Mouse (Mus musculus): ENCODE measurements around the gene Ghrl. TPM values are rescaled to one million over a fixed set of nuclear protein-coding genes. Genes with fewer than 3 reads are reported as not detected.
"Not testable (repeated sequence)": the region's sequence is repeated elsewhere in the genome, so short reads cannot be mapped to it uniquely, and the experiment has no call there.

The Ghrl gene
- polyA plus RNA-seq, 1 experiment, result 0.33 TPM

DNA sequence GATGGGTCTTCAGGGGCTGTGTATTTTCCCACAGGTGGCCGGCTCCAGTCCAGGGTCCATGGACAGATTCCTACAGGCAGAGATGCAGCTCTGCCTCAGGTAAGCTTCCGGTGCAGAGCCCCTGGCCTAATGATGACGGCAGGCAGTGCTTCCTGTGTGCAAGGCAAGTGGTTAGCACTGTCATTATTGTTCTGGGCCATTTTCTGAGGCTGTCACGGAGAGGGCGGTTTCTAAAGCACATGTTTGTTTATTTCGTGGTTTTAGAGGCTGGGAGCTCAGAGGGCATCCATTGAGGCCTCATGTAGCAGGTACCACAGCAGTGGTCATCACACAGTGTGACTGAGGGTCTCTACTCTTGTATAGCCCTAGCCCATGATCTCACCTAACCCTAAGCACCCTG is 46.7 kb downstream of the Ghrl start:
- Histone ChIP-seq H3K79me3 (ENCODE audit: low read depth) (no peaks in the 10 kb centered on the region), H3ac (ENCODE audit: control insufficient read depth, insufficient read length, low read depth) (no peak overlapping the region), H3K36me3 (ENCODE audit: control insufficient read depth, insufficient read depth) (no peaks in the 10 kb centered on the region), H3K4me3 (ENCODE audit: insufficient read depth, poor library complexity, severe bottlenecking) (no peak overlapping the region), H3K27me3 (ENCODE audit: control insufficient read depth, insufficient read depth, insufficient read length) (no peaks in the 10 kb centered on the region), H3K79me2 (ENCODE audit: control insufficient read depth, insufficient read depth) (no peaks in the 10 kb centered on the region)
- TF ChIP-seq FOSL1 (IDR thresholded peaks at IDR 0.05; ENCODE audit: insufficient read depth, low read length, poor library complexity, severe bottlenecking) (no peak), MYOD1 (IDR thresholded peaks at IDR 0.05; ENCODE audit: control insufficient read depth, insufficient read length, low read depth) (no peak), MYOG (IDR thresholded peaks at IDR 0.05; ENCODE audit: control insufficient read depth, extremely low read depth, insufficient read length) (no peak), CTCF (IDR thresholded peaks at IDR 0.05; ENCODE audit: control insufficient read depth, insufficient read depth, insufficient read length) (no peak), MAX (IDR thresholded peaks at IDR 0.05) (no peak), CEBPB (IDR thresholded peaks at IDR 0.05; ENCODE audit: low read depth) (no peak), USF1 (IDR thresholded peaks at IDR 0.05; ENCODE audit: low read depth) (no peak)

DNA sequence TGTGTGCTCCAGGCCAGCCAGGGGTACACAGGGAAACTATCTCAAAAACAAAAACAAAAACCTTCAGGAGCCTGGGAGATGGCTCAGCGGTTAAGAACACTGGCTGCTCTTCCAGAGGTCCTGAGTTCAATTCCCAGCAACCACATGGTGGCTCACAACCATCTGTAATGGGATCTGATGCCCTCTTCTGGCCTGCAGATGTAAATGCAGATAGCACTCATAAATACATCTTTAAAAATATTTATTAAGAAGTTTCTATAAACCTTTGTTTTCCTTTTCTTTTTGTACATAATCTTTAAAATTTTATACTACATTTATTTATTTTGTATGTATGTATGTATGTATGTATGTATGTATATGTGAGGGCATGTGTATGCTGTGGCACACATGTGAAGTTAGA is 47.7 kb downstream of the Ghrl start:
- H3K36me3 ChIP-seq (ENCODE audit: control insufficient read depth, insufficient read depth); H3K4me3 ChIP-seq (ENCODE audit: insufficient read depth, poor library complexity, severe bottlenecking); H3K79me2 ChIP-seq (ENCODE audit: control insufficient read depth, insufficient read depth); H3K79me3 ChIP-seq (ENCODE audit: low read depth); H3K27me3 ChIP-seq (ENCODE audit: control insufficient read depth, insufficient read depth, insufficient read length); H3ac ChIP-seq (ENCODE audit: control insufficient read depth, insufficient read length, low read depth): not testable (repeated sequence)

DNA sequence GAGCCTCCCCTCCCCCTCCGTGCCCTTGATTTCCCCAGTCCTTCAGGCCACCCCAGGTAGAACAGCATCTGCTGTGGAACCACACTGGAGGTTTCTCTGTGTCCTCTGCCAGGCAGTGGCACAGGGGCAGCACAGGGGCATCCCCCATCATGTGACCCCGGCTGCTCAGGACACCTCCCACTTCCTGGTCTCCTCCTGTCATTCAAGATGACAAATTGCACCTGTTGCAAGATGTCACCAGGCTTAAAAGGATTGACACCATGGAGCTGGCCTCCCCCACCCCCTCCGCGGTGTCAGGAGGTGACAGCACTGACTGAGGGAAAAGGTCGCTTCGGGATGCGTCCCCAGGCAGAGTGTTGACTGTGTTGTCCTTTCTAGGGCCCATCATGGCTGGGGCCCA is 49.9 kb downstream of the Ghrl start:
- Histone ChIP-seq H3K36me3 (ENCODE audit: control insufficient read depth, insufficient read depth) (no peaks in the 10 kb centered on the region), H3K4me3 (ENCODE audit: insufficient read depth, poor library complexity, severe bottlenecking) (no peak overlapping the region), H3K79me3 (ENCODE audit: low read depth) (no peaks in the 10 kb centered on the region), H3K27me3 (ENCODE audit: control insufficient read depth, insufficient read depth, insufficient read length) (no peaks in the 10 kb centered on the region), H3ac (ENCODE audit: control insufficient read depth, insufficient read length, low read depth) (no peak overlapping the region), H3K79me2 (ENCODE audit: control insufficient read depth, insufficient read depth) (no peaks in the 10 kb centered on the region)
- peak; percentile 45 for TF ChIP-seq MYOD1 (IDR thresholded peaks at IDR 0.05; ENCODE audit: control insufficient read depth, insufficient read length, low read depth)
- no peak for TF ChIP-seq CEBPB (IDR thresholded peaks at IDR 0.05; ENCODE audit: low read depth)

DNA sequence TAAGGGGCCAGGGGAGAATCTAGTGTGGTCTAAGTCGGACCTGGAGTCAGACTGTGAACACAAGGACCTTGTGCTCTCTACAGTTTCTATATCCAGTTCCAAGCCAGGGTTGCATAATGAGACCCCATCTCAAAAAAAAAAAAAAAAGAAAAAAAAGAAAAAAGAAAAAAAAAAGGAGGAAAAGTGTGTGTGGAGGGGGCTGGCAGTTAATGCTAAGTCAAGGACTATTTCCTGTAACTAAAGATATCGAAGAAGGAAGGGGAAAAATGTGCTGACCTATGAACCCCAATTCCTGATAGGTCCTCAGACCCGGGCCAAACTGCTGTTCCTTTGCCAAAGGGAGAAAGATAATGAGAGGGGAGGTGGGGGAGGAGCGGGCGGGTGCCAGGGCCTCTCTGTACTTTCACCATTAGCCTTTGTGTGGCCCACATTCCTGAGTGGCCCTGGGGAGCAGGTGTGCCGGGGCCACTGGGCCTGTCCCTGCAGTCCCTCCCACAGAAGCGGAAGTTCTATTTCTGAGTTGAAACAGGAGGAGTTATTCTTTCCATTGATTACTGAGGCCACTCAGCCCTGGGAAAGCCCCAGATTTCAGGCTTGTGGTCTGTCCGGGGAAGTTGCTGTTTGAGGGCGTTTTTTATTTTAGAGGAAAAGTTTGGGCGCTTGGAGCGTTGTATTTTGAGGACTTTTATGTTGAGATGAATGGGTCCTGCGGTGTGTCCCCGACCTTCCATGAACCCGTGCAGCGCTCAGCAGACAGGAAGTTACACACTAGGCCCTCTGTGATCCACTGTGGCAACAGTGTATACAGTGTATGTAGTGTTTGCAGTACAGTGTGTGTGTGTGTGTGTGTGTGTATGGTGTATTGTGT is 51.2 kb downstream of the Ghrl start:
- no peaks in the 10 kb centered on the region for H3K36me3 ChIP-seq (ENCODE audit: control insufficient read depth, insufficient read depth)
- no peak overlapping the region for H3K4me3 ChIP-seq (ENCODE audit: insufficient read depth, poor library complexity, severe bottlenecking)
- no peak overlapping the region for H3ac ChIP-seq (ENCODE audit: control insufficient read depth, insufficient read length, low read depth)
- TF ChIP-seq MAX (IDR thresholded peaks at IDR 0.05) (no peak), FOSL1 (IDR thresholded peaks at IDR 0.05; ENCODE audit: insufficient read depth, low read length, poor library complexity, severe bottlenecking) (no peak), CEBPB (IDR thresholded peaks at IDR 0.05; ENCODE audit: low read depth) (no peak), MYOD1 (IDR thresholded peaks at IDR 0.05; ENCODE audit: control insufficient read depth, insufficient read length, low read depth) (no peak), USF1 (IDR thresholded peaks at IDR 0.05; ENCODE audit: low read depth) (no peak), CTCF (IDR thresholded peaks at IDR 0.05; ENCODE audit: control insufficient read depth, insufficient read depth, insufficient read length) (no peak), MYOG (IDR thresholded peaks at IDR 0.05; ENCODE audit: control insufficient read depth, extremely low read depth, insufficient read length) (no peak)
- no peaks in the 10 kb centered on the region for H3K79me3 ChIP-seq (ENCODE audit: low read depth)
- H3K27me3 ChIP-seq (ENCODE audit: control insufficient read depth, insufficient read depth, insufficient read length), result no peaks in the 10 kb centered on the region
- no peaks in the 10 kb centered on the region for H3K79me2 ChIP-seq (ENCODE audit: control insufficient read depth, insufficient read depth)

DNA sequence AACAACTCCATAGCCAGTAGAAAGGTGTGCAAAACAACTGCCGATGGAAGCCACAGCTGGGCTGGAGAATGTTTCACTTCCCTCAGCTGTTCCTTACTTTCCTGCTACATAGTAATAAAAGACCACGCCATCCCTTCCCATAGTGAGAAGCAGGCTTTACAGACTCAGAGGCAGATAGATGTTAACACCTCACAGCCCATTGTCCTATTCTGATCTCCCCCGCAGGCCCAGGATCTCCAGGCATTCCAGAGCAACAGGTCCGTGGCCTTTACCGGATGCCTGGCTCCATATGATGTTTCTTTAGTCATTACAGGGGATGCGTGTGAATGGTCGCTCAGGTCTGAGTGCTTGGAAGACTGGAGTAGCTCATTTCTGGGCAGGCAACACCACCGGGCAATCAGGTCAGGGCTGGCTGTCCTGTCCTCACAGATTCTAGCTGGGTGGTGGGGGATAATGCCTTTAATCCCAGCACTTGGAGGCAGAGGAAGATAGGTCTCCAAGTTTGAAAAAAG is 52.0 kb downstream of the Ghrl start:
- H3K36me3 ChIP-seq (ENCODE audit: control insufficient read depth, insufficient read depth), result no peaks in the 10 kb centered on the region
- no peak overlapping the region for H3K4me3 ChIP-seq (ENCODE audit: insufficient read depth, poor library complexity, severe bottlenecking)
- TF ChIP-seq CTCF (IDR thresholded peaks at IDR 0.05; ENCODE audit: control insufficient read depth, insufficient read depth, insufficient read length) (no peak), CEBPB (IDR thresholded peaks at IDR 0.05; ENCODE audit: low read depth) (no peak), MYOD1 (IDR thresholded peaks at IDR 0.05; ENCODE audit: control insufficient read depth, insufficient read length, low read depth) (no peak), MYOG (IDR thresholded peaks at IDR 0.05; ENCODE audit: control insufficient read depth, extremely low read depth, insufficient read length) (no peak), USF1 (IDR thresholded peaks at IDR 0.05; ENCODE audit: low read depth) (no peak), MAX (IDR thresholded peaks at IDR 0.05) (no peak), FOSL1 (IDR thresholded peaks at IDR 0.05; ENCODE audit: insufficient read depth, low read length, poor library complexity, severe bottlenecking) (no peak)
- H3K27me3 ChIP-seq (ENCODE audit: control insufficient read depth, insufficient read depth, insufficient read length), result no peaks in the 10 kb centered on the region
- H3K79me3 ChIP-seq (ENCODE audit: low read depth), result no peaks in the 10 kb centered on the region
- H3ac ChIP-seq (ENCODE audit: control insufficient read depth, insufficient read length, low read depth), result no peak overlapping the region
- no peaks in the 10 kb centered on the region for H3K79me2 ChIP-seq (ENCODE audit: control insufficient read depth, insufficient read depth)

Small RNA genes within 50 kb of the gene (microRNA-seq; reads per million reads assigned to microRNA genes)
- 0.96 reads per million, percentile 20 among the genes with 10 or more reads in this experiment for gene Mir7042 (ENCODE audit: borderline microRNAs expressed)

Other genes with a start within 250 kb of the Ghrl start
- 36.2 TPM for gene Il17rc, start 248.5 kb downstream of the Ghrl start, polyA plus RNA-seq (2012; fragmentation: generic; extraction: Trizol)
- 16.4 TPM for gene Creld1, start 236.6 kb downstream of the Ghrl start, polyA plus RNA-seq (2012; fragmentation: generic; extraction: Trizol)
- gene Prrt3, start 217.9 kb downstream of the Ghrl start, polyA plus RNA-seq (2012; fragmentation: generic; extraction: Trizol), result 0.04 TPM
- gene Emc3, start 188.2 kb downstream of the Ghrl start, polyA plus RNA-seq (2012; fragmentation: generic; extraction: Trizol), result 68.3 TPM
- gene Fancd2, start 188.2 kb downstream of the Ghrl start, polyA plus RNA-seq (2012; fragmentation: generic; extraction: Trizol), result 4.8 TPM
- gene Fancd2os, start 119.2 kb downstream of the Ghrl start, polyA plus RNA-seq (2012; fragmentation: generic; extraction: Trizol), result 0.07 TPM
- gene Brk1, start 115.1 kb downstream of the Ghrl start, polyA plus RNA-seq (2012; fragmentation: generic; extraction: Trizol), result 200 TPM
- 13.6 TPM for gene Vhl, start 95.9 kb downstream of the Ghrl start, polyA plus RNA-seq (2012; fragmentation: generic; extraction: Trizol)
- gene Irak2, start 81.4 kb downstream of the Ghrl start, polyA plus RNA-seq (2012; fragmentation: generic; extraction: Trizol), result 45.9 TPM
- 41.0 TPM for gene Tatdn2, start 22.8 kb downstream of the Ghrl start, polyA plus RNA-seq (2012; fragmentation: generic; extraction: Trizol)
- 271 TPM for gene Sec13, start 20.9 kb upstream of the Ghrl start, polyA plus RNA-seq (2012; fragmentation: generic; extraction: Trizol)

Data from C2C12 (cell line).